In genomic region chr11:22666378-22666777, GRCm38 (mm10) we compare ENCODE assay signal across 22 mouse cellular contexts.
DNase-seq lines count a peak whose midpoint lies in the region; ATAC-seq and TF ChIP-seq lines count a peak whose summit lies in the region.
"Had no signal": no experiment of that assay in that cellular context is flagged by ENCODE, and none has a peak within 500 bp of the region (broad histone marks: within the 10 kb centered on the region; RNA-seq: fewer than 3 reads in every experiment).

No protein-coding gene starts in this region.

- H3K27ac ChIP-seq in bone marrow macrophage, adult 2 months (ENCODE audit: insufficient read depth, low read depth, low read length) = peak overlapping the region; percentile 85
- H3K27ac ChIP-seq in limb, embryonic 10.5 days = no peak overlapping the region
- H3K27ac ChIP-seq: forebrain, embryonic 10.5 days; forebrain, embryonic 13.5 days; gastrocnemius, adult 2 months; hindbrain, embryonic 12.5 days; hindbrain, embryonic 15.5 days had no signal

- H3K27me3 ChIP-seq in limb, embryonic 10.5 days (ENCODE audit: low read depth, poor library complexity, severe bottlenecking) = no peaks in the 10 kb centered on the region
- H3K27me3 ChIP-seq: forebrain, embryonic 13.5 days; hindbrain, embryonic 12.5 days; hindbrain, embryonic 15.5 days; Patski had no signal

- peak; percentile 18 for ATAC-seq in CD4-positive, CD25-positive, alpha-beta regulatory T cell, adult 4 months
- ATAC-seq in inflammation-experienced regulatory T-cells, adult 6 months = peak; percentile 22
- ATAC-seq in megakaryocyte progenitor cell, adult 5-6 weeks (replicated peaks; ENCODE audit: poor library complexity) = peak; percentile 29
- ATAC-seq: forebrain, embryonic 13.5 days; forebrain, embryonic 16.5 days; Patski had no signal

- no peak for DNase-seq in limb, embryonic 10.5 days (ENCODE audit: low spot score)
- DNase-seq in adrenal gland, adult 18-20 months (ENCODE audit: low spot score in 2 of 2) = no peak
- no peak for DNase-seq in left cerebral cortex, postnatal 14 days (ENCODE audit: low spot score in 2 of 2)
- DNase-seq: adrenal gland, adult 2 months; adrenal gland, postnatal 14 days; cerebellum, adult 11-12 months; cerebellum, adult 8-10 months; cerebellum, postnatal 10 days; cerebellum, postnatal 36 days; gastrocnemius, adult 2 months; gastrocnemius, postnatal 14 days had no signal

- intact Hi-C loops in left cerebral cortex, postnatal 14 days (cut with DNase I) = no loop called here

- TF ChIP-seq CTCF in bone marrow macrophage, adult 2 months (IDR thresholded peaks at IDR 0.05; ENCODE audit: low read depth, low read length) = no peak

- peaks cover 46% of the 10 kb centered on the region for H3K4me1 ChIP-seq in bone marrow macrophage, adult 2 months (ENCODE audit: control insufficient read depth, insufficient read depth, low read length)
- H3K4me1 ChIP-seq in limb, embryonic 10.5 days = peaks cover 8% of the 10 kb centered on the region; the same call in 1 of the 2 replicates

- TF ChIP-seq POLR2A in bone marrow macrophage, adult 2 months (IDR thresholded peaks at IDR 0.05; ENCODE audit: borderline replicate concordance, low read depth, low read length) = no peak

- no peaks in the 10 kb centered on the region for H3K9me3 ChIP-seq in limb, embryonic 10.5 days (replicated peaks)
- H3K9me3 ChIP-seq: forebrain, embryonic 10.5 days; forebrain, embryonic 13.5 days; G1E; hindbrain, embryonic 12.5 days; hindbrain, embryonic 15.5 days had no signal

- H3K4me3 ChIP-seq in bone marrow macrophage, adult 2 months (ENCODE audit: insufficient read depth, low read length) = no peak overlapping the region
- no peak overlapping the region for H3K4me3 ChIP-seq in limb, embryonic 10.5 days
- H3K4me3 ChIP-seq: forebrain, embryonic 10.5 days; forebrain, embryonic 13.5 days; gastrocnemius, adult 2 months; hindbrain, embryonic 12.5 days; hindbrain, embryonic 15.5 days had no signal

- 84% methylated on average over 5 of the region's 5 CpGs for WGBS in limb, embryonic 10.5 days

- H3K36me3 ChIP-seq in limb, embryonic 10.5 days = no peaks in the 10 kb centered on the region
- H3K36me3 ChIP-seq: forebrain, embryonic 10.5 days; G1E; hindbrain, embryonic 12.5 days; hindbrain, embryonic 15.5 days had no signal
